Mouse (Mus musculus) common myeloid progenitor, adult 5-6 weeks (primary cell): ENCODE results near the gene Sult1e1. TPM values are rescaled to one million over a fixed set of nuclear protein-coding genes. Genes with fewer than 3 reads are reported as not detected.

Experiments
- ATAC-seq: replicated peaks from 2 replicates; pipeline ENCODE4 v1.8.0; 2016; ENCODE audit warnings: low read depth, mild to moderate bottlenecking, moderate TSS enrichment, inconsistent platforms; ENCODE audit not compliant: poor library complexity, severe bottlenecking
- total RNA-seq: library from RNA; stranded (forward); fragments of 200-1000, 187-1606 nt; gene quantifications from 2 replicates; pipeline ENCODE4 v1.2.3, GENCODE M21; 2017

Sult1e1 gene
- total RNA-seq, result not detected in 2 replicates

GRCm38 (mm10) chr5:87591494-87591893 lies at the start of gene Sult1e1:
Gene Sult1e1, minus strand, starts transcription at chr5:87591594.
- no peak for ATAC-seq

GRCm38 (mm10) chr5:87622681-87623080 lies 31.3 kb upstream of the Sult1e1 start:
- no peak for ATAC-seq

- ATAC-seq, result no peak
Observed at GRCm38 (mm10) chr5:87615128-87615390, 23.7 kb upstream of the Sult1e1 start.

- ATAC-seq, result no peak
Observed at GRCm38 (mm10) chr5:87614364-87615127, 23.2 kb upstream of the Sult1e1 start.

- no peak for ATAC-seq
Observed at GRCm38 (mm10) chr5:87601018-87601417, 9.6 kb upstream of the Sult1e1 start.

GRCm38 (mm10) chr5:87597891-87598290 lies 6.5 kb upstream of the Sult1e1 start:
- no peak for ATAC-seq

- ATAC-seq, result no peak
Observed at GRCm38 (mm10) chr5:87589916-87590315, 1.5 kb downstream of the Sult1e1 start.

- ATAC-seq, result no peak
Observed at GRCm38 (mm10) chr5:87580389-87580788, 11.0 kb downstream of the Sult1e1 start.

GRCm38 (mm10) chr5:87574174-87574573 lies 17.2 kb downstream of the Sult1e1 start:
- no peak for ATAC-seq

GRCm38 (mm10) chr5:87573490-87573889 lies 17.9 kb downstream of the Sult1e1 start:
- ATAC-seq, result no peak

GRCm38 (mm10) chr5:87572781-87573180 lies 18.6 kb downstream of the Sult1e1 start:
- ATAC-seq, result no peak

GRCm38 (mm10) chr5:87568845-87569244 lies 22.5 kb downstream of the Sult1e1 start, which contains the start of gene Sult1d1:
Gene Sult1d1, minus strand, starts transcription at chr5:87569027.
- no peak for ATAC-seq

GRCm38 (mm10) chr5:87567306-87567705 lies 24.1 kb downstream of the Sult1e1 start:
- no peak for ATAC-seq

GRCm38 (mm10) chr5:87562966-87563365 lies 28.4 kb downstream of the Sult1e1 start:
- no peak for ATAC-seq

GRCm38 (mm10) chr5:87562526-87562925 lies 28.9 kb downstream of the Sult1e1 start:
- ATAC-seq, result no peak

- no peak for ATAC-seq
Observed at GRCm38 (mm10) chr5:87560145-87560544, 31.2 kb downstream of the Sult1e1 start.

GRCm38 (mm10) chr5:87550935-87551334 lies 40.5 kb downstream of the Sult1e1 start:
- no peak for ATAC-seq

GRCm38 (mm10) chr5:87538111-87538510 lies 53.3 kb downstream of the Sult1e1 start, which contains the start of gene Sult1b1:
Gene Sult1b1, minus strand, starts transcription at chr5:87538195.
- ATAC-seq, result no peak

- ATAC-seq, result no peak
Observed at GRCm38 (mm10) chr5:87535994-87536644, 55.3 kb downstream of the Sult1e1 start.

GRCm38 (mm10) chr5:87532288-87532687 lies 59.1 kb downstream of the Sult1e1 start:
- ATAC-seq, result no peak
